Mouse (Mus musculus): ENCODE measurements around the gene Taf8.
A peak's percentile ranks its signal among the peaks of the same experiment; 100 is the strongest.

Taf8 gene

DNA sequence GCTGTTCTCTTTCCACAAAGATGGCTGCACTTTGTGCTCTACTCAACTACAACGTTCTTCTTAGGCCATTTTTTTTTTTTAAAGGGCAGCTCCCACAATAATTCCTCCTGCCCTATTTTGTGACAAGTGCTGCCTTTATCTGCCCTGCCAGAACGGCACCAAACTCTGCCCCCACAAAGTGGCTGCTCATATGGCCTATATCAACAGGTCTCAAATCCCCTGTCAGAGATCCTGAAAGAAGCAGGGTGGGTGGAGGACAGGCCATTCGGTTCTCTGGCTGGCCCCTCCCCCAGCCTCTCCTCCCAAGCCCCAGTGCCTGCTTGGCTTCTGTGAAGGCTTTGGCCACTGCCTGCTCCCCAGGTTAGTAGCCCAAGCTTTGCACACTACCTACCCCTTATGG lies 17.1 kb downstream of the Taf8 start:
- DNase-seq (ENCODE audit: low spot score in 2 of 2): peak in 1 of 2 experiments; percentile 55

DNA sequence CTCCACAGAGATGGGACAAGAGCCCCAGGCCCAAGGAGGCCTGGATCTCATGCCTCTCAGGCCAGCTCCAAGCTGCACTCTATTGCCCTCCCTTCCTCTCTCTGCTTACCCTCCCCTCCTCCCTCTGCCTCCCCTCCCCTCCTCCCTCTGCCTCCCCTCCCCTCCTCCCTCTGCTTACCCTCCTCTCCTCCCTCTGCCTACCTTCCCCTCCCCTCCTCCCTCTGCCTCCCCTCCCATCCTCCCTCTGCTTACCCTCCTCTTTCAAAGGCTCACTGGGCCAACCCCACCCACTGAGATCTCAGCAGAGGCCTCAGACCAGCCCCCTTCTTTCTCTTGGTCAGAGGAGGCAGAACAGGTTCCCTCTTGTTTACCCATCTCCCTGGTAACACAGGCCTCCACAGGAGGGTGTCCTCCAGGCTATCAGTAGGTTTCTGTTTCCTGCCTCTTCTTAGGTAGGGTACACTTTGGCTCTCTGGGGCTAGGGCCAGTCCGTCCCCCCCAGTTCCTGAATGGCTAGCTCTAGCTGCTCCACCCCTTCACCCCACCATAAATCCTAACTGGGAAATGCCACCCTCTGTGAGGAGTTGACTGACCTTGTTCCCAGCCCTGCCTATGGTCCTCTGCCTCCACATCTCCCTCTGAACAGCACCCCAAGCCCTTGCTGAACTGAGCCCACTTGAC lies 17.7 kb downstream of the Taf8 start:
- peak in 1 of 2 experiments; percentile 56 for DNase-seq (ENCODE audit: low spot score in 2 of 2)

GRCm38 (mm10) chr17:47482401-47482800 lies 19.7 kb downstream of the Taf8 start:
- DNase-seq (ENCODE audit: low spot score in 2 of 2): peak; percentile 48 to 80

DNA sequence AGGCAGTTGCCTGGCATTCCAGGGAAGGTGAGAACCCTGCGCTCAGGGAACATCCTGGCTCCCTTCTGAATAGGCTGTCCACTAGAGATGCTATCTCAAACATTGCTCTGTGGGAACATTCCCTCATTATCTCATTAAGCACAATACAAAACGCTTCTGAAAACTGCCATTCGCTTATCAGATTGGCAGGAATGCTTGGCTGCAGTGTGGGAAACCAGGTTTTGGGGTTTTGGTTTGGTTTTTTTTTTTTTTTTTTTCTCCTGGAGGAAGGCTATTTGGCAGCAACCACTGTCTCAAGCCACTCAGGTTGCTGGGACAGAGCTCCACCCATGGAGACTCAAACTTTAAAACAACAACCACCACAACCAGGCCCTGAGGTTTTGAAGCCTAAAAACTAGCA lies 22.2 kb downstream of the Taf8 start:
- no peak for DNase-seq (ENCODE audit: low spot score in 2 of 2)

GRCm38 (mm10) chr17:47475714-47476113 lies 26.4 kb downstream of the Taf8 start:
- no peak for DNase-seq (ENCODE audit: low spot score in 2 of 2)

DNA sequence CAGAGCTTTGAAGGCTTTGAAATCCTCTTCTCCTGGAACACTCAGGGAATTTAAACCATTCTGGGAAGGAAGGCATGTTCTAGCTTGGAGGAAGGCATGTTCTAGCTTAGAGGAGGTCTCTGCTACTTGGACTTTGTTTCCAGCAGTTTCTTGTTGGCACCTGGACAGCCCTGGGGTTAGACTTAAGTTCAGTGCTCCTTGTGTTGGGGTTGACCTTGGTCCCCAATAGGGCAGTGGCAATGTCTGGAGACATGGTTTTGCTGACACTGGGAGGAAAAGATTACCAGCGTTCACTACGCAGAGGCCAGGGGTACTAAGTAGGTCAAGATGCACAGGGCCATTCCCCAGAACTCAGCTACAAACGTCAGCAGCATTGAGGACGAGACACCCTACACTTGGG lies 26.9 kb downstream of the Taf8 start:
- no peak for DNase-seq (ENCODE audit: low spot score in 2 of 2)

DNA sequence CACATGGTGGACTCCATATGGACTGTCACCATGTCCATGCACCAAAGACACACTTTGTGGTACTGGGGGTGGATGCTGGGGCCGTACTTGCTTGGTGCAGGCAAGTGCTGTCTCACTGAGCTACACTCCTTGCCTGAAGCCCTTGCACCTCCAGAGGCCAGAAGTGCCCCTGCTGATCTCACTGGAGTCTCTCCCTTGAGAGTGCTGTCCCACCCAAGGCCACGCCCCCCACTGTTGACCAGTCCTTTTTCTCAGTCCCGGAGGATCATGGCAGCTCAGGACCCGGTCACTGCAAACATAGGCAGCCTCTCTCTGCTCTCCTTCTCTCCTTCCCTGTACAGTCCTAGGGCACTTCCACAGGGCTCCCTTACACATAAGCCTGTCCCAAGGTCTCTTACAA lies 27.8 kb downstream of the Taf8 start:
- DNase-seq (ENCODE audit: low spot score in 2 of 2): no peak

DNA sequence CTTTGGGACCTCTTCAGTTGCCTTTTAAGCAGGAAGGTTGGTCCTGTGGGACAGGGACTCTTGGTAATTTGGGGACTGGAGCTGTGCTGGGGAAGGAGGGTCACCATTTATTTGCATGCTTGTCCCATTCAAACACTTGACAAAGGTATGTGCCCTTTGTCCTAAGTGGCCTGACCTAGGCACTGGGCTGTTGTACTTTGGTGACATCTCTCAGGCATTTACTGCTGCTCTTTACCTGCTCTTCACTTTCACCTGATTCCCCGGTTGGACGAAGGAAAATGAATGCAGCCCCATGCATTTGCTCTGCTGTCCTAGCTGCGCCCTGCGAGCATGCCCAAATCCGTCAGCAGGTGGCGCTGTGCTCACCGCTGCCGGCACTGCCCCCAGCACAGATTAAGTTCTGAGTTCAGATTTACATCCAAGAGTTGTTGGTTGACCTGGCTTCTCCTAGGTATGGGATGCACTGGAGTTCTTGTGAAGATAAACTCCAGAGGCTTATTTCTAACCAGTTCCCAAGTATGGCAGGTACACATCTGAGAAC lies 28.6 kb downstream of the Taf8 start:
- DNase-seq (ENCODE audit: low spot score in 2 of 2): no peak

DNA sequence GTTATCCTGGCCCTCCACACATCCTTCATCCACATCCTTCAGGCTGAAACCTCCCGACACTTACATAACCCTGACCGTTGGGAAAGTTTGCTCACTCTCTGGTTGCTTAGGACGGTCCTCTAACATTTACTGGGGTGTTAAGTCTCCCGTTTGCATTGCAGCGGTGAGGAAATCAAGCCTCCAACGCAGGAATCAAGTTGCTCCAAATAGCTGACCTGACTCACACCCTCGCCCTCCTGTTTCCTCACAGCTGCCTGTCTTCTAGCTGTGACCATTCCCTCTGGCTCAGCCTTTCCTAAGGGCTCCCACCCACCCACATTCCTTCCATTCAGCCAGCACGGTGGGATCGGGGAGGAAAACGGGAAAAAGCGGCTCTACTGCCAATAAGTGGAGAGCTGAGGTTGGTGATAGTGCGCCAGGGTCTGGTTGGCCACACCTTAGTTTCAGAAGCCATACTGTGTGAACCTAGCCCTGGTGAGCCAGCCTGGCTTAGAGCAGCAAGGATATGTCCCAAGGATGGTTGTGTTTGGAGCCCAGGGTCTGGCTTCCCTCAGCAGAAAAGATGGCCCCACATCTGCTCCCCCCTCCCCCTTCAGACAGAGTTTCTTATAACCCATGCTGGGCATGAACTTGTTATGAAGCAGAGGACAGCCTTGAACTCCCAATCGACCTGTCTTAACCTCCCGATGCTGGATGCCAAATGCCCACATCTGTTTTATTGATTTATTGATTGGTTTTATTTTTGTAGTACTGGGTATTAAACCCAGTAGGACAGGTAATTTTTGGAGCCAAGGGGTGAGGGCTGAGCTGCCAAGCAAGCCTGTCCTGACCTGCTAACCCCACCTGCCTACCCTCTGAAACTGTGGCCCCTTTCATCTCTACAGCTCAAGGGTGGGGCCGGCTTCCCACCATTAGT lies 29.4 kb downstream of the Taf8 start:
- no peak for DNase-seq (ENCODE audit: low spot score in 2 of 2)

DNA sequence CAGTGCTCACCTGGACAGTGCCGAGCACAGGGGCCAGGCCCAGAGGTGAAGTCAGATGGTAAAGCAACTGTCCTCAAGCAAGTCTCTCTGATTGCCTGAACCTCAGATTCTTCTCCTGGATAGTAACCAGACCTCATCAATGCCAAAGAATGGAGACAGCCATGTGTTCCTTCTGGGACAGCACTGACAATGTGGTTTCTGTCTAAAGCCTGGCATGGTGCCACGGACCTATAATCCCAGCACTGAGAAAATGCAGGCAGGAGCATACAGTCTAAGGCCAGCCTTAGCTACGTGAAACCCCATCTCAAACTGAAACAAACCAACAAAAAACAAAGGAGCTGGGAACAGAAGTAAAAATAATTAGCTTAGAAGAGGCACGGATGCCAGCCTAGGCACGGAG lies 31.4 kb downstream of the Taf8 start:
- no peak for DNase-seq (ENCODE audit: low spot score in 2 of 2)

DNA sequence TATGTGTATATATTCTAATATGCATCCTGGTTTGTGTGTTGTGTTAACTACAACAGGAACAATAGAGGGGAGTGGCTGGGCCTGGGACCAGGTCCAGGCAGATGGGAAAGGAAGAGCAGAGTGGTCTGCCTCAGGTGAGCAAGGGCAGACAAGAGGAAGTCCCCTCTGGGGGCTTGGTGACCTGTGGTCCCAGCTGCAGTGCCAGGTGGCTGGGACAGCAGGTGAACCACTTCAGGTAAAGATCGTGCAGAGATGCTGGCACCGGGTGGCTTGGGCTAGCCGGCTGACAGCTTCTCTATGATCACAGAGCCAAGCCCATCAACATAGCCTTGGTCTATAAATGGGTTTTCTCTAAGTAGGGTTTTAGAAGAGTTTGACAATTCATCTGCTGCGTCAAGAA lies 32.0 kb downstream of the Taf8 start:
- DNase-seq (ENCODE audit: low spot score in 2 of 2): no peak

GRCm38 (mm10) chr17:47469642-47470041 lies 32.5 kb downstream of the Taf8 start:
- DNase-seq (ENCODE audit: low spot score in 2 of 2): no peak

- DNase-seq (ENCODE audit: low spot score in 2 of 2): no peak
Measured at GRCm38 (mm10) chr17:47468466-47468865, 33.6 kb downstream of the Taf8 start.

- no peak for DNase-seq (ENCODE audit: low spot score in 2 of 2)
Measured at GRCm38 (mm10) chr17:47468063-47468462, 34.0 kb downstream of the Taf8 start.

DNA sequence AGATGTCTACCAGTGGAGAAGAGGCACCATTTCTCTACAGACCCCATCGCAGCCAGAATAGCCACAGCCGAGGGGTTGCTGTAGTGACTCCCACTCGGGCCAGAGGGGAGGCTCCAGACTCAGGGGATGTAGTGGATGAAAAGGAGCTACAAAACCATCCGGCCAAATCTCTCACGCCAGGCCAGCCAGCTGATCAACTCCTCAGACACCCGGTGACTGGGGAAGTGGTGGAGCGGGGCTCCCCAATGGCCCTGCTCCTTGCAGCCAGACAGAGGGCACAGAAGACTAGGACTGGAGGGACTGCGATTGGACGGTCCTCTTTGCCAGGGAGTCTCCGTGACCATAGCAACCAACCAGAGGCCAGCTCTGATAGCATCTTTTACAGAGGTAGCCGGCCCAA lies 34.4 kb downstream of the Taf8 start:
- no peak for DNase-seq (ENCODE audit: low spot score in 2 of 2)

DNA sequence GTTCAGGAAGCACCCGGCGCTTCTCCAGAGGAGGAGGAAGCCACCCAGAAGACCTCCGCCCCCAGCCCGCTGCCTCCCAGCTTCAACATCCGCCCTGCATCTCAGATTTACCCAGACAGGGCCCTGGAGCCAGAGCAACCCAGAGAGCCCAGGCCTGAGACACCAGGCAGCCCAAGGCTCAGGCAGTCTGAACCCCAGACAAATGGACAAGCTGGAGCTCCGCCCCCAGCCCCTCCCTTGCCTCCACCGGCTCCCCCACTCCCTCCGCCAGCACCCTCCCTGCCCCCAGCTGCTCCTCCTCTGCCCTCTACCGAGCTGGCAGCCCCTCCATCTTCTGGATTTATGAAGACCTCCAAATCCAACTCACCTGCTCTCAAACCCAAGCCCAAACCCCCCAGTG lies 35.8 kb downstream of the Taf8 start:
- no peak for DNase-seq (ENCODE audit: low spot score in 2 of 2)

GRCm38 (mm10) chr17:47465016-47465415 lies 37.1 kb downstream of the Taf8 start:
- no peak for DNase-seq (ENCODE audit: low spot score in 2 of 2)

GRCm38 (mm10) chr17:47464248-47464965 lies 37.7 kb downstream of the Taf8 start:
- DNase-seq (ENCODE audit: low spot score in 2 of 2): no peak

DNA sequence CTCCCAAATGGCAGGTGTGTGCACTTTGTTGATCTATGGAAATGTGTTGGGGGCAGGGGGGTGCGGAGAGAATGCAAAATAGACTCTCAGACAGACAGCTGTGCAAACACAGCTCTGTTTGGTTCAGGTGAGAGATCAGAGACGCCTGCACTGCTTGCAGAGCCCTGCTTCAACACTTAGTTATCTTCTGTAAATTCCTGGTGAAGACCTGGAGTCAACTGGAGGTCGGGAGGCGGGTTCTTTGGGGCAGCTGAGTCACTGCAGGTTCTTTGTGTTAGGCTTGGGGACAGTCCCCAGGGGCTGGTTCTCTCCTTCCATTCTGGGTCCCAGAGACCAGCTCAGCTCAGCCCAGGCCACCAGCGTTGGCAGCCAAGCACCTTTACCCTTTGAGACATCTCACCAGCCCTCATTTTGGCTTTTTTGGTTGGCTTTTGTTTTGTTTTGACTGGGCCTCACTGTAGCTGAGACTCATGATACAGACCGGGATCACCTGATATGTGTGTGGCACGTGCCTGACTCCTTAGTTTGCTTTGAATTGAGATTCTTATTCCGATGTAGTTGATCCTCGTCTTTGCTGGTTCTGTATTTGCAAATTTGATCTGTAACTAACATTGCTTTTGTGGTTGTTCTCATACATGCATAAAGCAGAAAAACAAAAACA lies 39.2 kb downstream of the Taf8 start:
- DNase-seq (ENCODE audit: low spot score in 2 of 2): no peak

- no peak for DNase-seq (ENCODE audit: low spot score in 2 of 2)
Measured at GRCm38 (mm10) chr17:47462209-47462608, 39.9 kb downstream of the Taf8 start.

DNA sequence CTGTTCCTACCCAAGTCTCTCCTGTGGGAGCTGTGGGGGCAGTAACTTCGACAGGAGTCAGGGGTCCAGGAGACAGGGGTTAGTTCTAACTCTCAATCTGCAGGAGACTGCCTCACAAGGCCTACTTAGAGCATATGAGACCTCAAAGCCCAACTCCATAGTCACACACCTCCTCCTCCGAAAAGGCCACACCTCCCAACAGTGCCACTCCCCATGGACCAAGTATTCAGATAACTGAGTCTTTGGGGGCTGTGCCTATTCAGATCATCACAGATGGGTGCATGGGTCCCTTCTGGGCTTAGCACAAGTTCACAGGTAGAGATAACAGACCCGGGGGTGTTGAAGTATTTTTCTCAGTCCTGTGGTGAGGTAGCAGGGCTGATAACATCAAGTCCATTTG lies 40.4 kb downstream of the Taf8 start:
- no peak for DNase-seq (ENCODE audit: low spot score in 2 of 2)
